Mouse (Mus musculus): ENCODE results near the gene Rapgef2.
"Not testable (repeated sequence)": the region's sequence is repeated elsewhere in the genome, so short reads cannot be mapped to it uniquely, and the experiment has no call there.

The Rapgef2 gene

DNA sequence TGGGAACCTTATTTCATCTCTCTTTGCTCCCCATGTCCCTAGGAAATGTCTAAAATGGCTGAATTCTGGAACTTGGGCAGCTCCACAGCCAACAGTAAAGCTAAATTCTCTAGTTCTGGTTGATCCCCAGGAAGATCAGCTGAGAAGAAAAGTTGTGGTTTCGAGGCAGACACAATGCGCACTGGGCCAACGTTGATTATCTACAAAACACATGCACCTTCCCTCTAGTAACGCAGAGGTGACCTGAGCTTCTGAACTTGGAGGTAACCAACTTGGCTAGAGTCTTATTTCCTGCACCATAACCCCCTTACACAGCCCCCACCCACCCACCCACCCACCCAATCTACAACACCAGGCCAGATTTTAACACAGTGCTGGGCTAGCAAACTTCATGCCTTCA lies 55.6 kb downstream of the Rapgef2 start:
- no peak for DNase-seq

DNA sequence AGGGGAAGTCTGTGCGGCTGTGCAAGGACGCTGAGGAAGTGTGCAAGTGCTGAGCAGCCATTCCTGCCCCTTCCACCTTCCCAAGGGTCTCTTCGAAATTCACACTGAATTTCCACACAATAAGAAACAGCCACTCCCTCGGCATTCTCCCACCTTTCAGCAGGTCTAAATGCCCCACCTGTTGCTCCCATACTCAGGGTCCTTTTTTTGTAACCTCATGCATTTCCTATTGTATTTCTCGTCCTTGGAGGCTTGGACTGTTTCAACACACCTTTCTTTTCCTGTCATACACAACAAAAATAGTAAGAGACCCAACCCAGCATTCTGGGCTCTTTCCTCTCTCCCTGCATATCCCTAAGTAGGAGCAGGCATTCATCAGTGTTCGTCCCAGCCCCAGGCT lies 56.8 kb downstream of the Rapgef2 start:
- DNase-seq = no peak

DNA sequence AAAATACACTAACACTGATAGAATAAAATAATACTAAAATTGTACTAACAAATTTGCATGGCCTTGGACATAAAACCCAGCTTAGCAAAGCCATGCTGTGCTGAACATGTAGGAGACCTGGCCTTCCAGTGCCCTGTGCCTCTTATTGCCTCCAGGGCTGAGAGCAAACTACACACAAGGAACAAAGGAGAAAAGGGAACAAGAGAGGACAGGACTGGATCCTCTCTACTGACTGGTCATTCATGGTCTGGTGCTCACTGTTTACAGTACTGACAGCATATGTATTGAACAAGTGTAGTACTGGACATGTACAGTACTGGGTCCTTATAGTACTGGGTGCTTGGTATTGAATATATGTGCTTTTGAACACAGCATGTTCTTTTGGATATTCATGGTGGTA lies 58.0 kb downstream of the Rapgef2 start:
- DNase-seq = no peak

DNA sequence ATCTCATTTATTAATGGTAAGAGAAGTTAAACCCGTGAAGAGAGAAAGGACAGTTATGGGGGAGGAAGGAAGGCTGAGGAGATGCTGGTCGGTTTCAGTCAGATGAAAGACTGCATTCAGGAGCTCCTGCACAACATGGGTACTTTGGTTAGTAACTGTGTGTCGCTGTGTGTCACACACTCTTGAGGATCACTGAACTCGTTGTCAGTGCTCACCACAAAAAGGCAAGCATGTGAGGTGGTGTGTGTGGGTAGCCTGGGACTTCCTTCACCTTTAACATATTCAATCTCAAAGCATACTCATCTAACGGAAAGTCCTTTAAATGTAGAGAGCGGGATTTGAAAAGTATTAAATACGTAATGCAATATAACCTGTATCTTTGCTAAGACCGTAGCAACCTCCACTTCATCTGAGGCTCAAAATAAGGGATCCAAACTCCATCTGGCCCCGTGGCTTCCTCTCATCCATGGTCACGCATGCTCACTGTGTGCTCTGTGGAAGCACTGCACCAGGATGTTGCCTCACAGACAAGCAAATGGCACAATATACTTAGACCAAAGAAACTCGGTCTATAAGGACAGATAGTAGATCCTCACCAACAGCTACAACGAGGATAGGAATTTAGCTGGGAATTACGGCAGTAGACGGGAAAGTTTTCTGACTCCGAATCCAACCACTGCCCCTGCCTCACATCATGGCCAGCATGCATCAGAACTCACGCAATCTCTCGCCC lies 58.8 kb downstream of the Rapgef2 start:
- no peak for DNase-seq

DNA sequence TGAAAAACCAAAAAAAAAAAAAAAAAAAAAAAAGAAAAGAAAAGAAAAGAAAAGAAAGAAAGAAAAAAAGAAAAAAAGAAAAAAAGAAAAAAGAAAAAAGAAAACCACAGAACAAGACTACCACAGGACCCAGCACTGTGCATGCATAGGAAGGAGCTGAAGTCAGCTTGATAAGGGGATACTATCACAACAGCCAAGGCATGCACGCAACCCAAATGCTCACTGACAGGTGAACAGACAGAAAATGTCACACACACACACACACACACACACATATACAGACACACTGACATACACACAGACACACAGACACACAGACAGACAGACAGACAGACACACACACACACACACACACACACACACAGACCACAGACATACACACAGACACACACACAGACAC lies 59.5 kb downstream of the Rapgef2 start:
- not testable (repeated sequence) for DNase-seq

DNA sequence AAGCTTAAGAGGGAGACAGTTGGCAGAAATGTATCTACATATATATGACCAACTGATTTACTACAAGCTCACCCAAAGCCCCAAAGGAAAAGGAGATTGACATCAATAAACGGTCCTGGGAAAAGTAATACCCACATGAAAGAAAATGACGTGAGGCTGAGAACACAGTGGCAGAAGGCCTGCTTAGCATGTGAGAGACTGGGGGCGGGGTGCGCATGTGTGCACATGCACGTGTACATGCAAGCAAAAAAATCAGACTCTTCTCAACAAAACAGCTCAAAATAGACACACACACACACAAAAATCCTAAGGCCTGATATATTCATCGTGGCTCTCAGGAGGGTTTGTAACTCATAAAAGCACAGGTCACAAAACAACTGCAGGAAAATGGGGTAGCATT lies 60.4 kb downstream of the Rapgef2 start:
- no peak for DNase-seq

DNA sequence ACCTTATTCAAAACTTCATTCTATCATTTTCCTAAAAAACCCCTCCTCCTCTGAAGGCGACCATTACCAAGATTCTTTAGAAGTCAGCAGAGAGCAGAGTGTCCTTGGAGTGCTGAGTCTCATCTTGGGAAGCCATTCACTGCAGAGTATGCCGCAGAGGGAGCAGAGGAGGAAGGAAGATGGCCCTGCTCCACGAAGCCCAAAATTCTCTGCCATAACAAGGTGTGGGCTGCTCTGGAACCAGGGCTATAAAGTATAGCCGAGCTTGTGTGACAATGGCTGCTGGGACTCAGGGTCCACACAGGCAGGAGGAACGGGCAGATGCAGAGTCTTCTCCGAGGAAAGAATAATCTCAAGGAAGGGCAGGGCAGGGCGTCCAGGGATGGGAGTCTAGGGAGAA lies 62.0 kb downstream of the Rapgef2 start:
- no peak for DNase-seq

DNA sequence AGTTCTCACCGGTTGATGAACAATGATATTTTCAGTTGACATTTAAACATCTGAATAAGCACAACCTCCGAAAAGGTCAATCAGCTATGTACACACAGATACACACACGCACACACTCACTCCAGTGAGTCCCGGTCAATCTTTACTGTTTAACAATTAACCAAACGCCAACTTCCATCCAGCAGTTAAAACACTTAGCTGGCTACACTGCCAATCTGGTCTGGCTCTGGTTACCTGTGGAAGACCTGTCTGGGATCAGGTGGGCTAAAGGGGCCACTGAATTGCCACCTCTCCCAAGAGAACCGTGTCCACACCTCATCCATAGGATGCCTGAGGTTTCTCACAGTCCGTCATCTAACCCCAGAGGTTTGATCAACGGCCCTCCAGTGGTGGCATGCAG lies 63.0 kb downstream of the Rapgef2 start:
- DNase-seq = no peak

DNA sequence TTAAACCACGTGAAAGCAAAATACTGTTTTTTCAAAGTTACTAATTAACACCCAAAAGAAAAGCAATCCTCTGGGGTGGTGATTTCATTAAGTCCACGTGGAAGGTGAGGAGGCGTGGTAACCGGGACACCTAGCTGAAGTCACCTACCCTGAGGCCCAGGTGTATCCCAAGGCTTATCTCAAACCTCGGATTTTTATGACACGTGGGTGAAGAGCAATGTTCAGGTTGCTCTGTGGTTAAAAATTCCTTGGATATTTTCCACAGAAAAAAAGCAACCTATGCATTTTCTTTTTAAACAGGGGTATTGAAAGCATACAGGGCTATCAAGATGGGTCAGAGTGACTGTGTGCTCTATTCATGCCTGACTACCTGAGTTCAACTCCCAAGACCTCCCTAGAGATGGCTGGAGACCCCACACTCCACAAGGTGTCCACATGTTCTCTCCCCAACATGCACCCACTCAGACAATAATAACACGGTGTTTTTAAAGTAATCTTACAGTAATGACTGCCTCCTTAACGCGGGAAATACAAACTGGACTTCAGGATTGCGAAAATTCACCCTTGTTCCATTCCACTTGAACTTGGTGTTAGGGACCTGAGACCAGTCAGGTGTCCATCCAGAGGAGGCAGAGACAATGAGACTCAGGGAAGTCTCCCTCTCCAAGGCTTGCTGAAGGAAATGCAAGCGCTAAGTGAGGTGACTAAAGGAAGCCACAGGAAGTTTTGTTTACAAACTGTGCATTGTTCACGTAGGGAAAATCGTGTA lies 63.9 kb downstream of the Rapgef2 start:
- no peak for DNase-seq

DNA sequence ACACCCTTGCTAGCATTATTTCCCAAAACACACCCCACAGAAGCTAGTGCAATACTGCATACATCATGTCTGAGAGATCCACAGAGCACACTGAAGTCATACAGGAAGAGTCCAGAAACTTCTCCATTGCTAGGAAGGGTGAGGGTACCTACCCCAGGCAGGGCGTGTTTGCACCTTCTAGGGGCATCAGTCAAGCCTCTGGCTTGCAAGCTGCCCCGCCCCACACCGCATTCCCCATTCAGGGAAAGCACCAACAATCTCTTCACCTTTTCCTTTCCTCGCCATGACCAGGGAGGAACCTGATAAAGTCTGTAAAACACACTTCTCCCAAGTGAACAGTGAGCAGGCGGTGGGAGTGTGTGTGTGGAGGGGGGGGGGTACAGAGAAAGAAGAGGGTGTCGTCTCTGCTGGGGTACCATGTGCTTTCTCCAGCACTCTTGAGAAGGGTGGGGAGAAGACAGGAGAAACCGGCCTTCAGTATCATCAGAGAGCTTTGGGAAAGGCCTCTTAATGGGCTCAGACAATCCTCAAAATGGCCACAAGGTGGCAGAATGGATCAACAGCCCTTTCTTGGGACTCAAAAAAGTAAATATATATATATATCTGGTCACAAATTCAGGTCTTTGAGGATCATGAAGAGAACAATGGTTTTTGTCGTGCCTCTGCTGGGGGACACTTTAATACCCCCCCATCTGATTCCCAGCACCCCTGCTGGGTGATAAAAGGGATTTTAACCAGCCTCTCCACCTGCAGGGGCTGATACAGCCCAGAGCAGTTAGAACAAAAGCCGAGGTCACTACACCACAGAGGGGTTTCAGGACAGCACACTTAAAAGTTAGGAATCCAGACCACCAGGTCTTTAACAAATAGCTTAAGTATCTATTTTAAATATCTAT lies 64.8 kb downstream of the Rapgef2 start:
- DNase-seq = peak; percentile 74 to 78

DNA sequence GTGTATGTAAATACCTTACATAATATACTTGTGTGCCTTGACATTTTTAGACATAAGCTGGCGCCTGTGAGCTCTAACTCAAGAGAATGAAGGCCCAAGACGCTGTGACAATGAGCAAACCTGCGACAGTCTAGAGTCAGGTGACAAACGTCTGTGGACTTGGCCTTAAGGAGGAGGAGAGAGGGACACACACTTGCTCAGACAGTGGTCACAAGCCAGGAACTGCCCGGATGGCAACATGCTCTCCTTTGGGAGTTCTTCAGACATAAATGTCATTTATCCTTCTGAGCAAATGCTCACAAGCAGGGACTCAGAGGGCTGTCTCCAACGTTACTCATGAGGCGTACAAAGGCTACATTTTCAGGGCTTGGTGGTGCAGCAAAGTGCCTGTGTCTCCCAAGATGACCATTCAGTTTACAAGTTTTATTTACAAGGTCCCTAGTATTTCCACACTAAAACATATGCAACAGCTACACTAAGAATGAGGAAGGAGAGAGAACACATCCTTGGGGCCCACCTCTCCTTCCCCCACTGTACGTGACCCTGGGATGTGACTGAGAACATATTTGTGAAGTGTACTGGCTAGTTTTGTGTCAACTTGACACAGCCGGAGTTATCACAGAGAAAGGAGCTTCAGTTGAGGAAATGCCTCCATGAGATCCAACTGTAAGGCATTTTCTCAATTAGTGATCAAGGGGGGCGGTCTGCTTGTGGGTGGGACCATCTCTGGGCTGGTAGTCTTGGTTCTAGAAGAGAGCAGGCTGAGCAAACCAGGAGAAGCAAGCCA lies 67.0 kb downstream of the Rapgef2 start:
- no peak for DNase-seq

DNA sequence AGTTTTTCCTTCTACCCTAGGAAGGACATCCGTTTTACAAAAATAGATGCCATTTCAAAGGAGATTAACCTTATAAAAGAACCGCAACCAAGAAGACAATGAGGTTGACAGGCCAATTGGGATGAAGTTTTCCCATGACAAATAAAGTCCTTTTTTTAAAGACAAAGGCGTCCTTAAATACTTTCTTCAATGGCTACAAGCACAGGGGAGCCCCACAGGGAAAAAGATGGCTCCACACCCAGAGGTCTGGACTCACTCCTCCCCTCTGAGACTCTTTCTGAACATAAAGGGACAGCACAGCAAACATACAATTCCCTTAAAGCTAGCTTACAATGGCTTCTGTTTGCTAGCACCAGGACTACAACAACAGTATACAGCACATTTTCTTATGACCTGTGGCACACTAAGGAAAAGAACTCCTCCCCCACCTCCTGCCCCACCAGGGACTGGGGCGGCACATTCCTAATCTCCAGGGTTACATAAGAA lies 67.7 kb downstream of the Rapgef2 start:
- DNase-seq = no peak

DNA sequence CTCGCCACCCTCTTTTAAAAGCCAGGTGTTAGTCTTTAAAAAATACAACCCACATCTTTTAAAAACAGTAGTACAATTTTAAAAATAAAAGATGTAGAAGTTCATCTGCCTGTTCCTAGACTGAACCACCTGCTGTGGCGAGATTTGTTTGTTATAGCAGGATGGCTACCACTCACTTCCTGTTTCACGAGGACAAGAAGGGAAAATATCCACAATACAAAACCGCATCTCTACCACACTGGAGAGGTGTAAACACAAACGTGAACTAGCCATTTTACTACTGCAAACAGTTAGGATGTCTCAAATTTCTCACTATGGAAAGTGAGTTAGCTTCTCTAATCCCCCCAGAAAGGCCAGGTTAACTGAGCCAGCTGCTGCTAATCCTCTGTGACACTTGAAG lies 76.1 kb downstream of the Rapgef2 start:
- no peak for DNase-seq

DNA sequence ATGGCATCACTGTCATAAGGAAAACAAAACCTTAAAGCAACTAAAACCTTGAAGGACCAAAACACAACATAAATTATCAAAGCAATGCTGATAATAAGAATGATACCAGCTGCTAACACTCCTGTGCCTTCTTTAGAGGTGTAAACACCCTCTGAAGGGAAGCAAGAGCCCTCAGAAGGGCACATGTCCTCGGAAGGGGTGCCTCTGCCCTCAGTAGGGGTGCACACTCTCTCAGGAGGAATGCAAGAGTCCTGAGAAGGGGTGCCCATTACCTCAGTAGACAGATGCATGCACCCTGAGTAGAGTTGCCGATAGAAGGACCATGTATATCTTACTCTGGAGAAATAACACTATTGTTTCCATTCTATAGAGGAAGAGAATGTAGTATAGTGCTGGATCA lies 79.1 kb downstream of the Rapgef2 start:
- no peak for DNase-seq

DNA sequence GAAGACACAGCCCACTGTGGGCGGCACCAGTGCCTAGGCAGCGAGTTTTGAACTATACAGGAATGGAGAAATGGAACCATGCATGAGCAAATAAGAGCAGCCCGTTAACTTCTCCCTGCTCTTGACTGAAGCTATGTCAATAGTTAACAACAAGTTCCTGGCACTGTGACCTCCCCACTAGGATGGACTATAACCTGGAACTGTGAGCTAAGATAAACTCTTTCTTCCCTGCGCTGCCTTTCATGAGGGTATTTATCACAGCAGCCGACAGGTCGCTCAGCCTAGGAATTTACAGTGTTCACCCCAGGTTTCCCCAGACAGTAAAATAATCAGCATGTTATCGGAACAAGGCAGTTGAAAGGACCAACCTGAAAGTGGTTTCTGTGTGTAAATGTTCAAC lies 79.8 kb downstream of the Rapgef2 start:
- no peak for DNase-seq

DNA sequence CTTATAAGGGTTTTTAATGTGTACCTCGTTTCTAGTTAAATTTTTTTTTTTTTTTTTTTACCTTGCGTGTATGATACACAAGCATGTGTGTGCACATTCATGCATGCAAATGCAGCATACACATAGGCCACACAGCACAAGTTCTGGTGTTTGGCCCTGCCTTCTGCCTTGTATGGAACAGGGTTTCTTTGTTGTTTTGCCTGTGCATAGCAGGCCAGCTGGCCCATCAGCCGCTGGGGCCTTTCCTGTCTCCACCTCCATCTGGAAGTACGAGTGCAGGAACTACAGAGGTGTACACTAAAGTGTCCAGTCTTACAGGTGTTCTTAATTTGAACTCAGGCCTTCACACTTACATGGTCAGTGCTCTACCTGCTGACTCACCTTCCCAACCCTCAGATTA lies 80.3 kb downstream of the Rapgef2 start:
- DNase-seq = no peak

DNA sequence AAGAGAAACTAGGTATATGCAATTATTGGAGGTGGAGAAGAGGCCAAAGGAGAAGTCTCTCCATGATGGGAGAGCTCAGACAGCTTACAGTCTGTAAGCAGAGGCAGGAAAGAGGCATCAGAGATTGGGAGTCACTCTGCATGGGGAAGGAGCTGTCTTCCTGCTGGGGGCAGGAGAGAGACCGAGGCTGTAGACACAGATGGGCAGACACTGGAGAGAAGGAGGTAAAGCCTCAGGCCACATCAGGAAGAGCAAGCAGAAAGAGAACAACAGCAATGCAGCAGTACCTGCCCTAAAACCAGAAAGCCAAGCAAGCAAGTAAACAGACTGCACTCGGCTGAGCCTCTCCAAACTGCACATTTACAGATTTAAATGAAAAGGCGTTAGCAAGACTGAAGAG lies 81.2 kb downstream of the Rapgef2 start:
- DNase-seq = no peak

DNA sequence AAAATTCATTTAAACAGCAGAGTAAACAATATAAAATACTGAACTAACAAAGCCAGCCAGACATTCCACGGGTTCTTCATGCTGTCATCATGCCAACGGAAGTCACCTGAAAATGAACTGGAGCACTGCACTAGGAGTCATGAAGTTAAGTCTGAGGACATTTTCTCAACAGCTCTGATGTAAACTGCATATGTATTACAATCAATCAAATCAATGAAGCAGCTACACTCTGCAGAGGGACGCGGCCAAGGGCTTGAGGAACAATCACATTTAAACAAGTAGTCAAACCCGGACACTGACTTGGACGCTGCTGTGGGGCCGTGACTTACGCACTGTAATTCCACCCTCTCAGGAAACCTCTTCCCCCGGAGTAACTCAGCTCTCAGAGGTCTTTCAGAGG lies 82.1 kb downstream of the Rapgef2 start:
- no peak for DNase-seq

DNA sequence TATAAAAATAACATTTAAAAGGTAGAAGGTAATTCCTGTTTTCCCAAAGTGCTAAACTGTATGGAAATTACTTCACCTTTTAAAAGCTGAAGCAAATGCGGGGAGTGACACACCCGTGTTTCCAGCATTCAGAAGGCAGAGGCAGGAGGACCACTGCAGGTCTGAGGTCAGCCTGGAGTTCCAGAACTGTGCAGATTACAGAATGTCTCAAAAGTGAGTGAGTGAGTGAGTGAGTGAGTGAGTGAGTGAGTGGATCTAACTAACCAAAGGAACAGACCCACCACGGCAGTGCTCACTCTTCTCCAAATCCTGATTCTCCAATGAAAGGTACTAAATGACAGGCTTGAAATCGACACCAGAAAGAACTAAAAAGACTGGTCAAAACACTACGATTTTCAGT lies 82.5 kb downstream of the Rapgef2 start:
- no peak for DNase-seq

DNA sequence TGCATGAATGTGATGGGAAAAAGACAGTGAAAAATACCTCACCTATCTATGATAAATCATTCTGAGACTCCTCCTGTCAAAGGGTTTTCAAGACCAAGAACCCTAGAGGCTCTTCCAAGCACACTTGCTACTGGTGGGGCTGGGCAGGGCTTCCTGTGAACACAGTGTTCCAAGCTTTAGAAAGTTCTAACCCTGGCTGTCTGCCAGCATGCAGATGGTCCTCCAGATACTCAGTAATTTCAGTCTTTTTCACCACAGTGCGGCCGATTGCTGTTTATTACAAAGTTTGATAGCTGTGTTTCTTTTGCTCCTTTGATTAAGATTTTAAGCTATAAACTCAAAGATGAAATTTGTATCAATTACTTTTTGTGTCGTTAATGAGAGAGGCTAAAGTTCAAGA lies 83.1 kb downstream of the Rapgef2 start:
- peak; percentile 61 to 64 for DNase-seq

DNA sequence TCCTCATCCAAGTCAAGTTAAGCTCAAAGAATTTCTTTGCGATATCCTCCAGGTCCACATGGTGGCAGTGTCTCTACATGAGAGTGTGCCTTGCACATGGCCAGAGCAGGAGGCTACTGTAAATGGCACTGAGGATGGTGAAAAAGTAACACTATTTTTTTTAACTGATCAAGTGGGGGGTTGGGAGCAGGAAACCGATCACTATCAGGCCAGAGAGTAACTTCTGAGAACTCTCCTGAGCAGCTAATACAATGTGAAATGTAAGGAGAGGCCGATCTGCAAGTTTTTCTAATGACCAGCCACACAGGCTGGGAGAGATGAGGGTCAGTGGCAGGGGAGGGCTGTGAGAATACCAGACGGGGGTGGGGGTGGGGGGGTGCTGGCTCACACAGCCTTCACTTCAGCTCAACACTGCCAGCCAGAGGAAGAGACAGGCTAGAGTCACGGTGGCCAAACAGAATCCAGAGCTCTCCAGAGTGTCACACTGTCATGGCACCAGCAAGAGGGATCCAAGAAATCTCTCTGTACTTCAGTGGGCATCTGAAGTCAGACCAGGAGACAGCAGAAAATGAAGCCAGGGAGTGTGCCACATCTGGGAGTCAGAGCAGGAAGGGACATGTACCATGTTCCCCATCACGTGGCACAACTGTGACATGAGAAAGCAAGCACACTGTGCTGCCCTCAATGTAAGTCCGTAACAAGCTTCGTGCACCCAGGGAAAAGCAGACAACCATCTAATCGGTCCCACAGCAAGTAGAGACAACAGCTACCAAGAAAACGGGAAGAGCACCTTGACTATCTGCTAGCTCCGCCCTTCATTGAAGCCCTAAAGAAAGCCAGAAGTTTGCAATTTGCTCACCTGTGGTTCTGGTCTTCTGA lies 83.8 kb downstream of the Rapgef2 start:
- DNase-seq = peak; percentile 80 to 85

Measured in cerebellum, adult 18-20 months (tissue).